Mouse (Mus musculus) retina, postnatal 7 days (tissue): ENCODE data around the gene Trpm6.

Source experiments
- DNase-seq: peaks from one replicate; pipeline ENCODE4 v3.0.0-alpha.2; 2012; ENCODE audit warnings: low read depth, low spot score

Trpm6 gene

DNA sequence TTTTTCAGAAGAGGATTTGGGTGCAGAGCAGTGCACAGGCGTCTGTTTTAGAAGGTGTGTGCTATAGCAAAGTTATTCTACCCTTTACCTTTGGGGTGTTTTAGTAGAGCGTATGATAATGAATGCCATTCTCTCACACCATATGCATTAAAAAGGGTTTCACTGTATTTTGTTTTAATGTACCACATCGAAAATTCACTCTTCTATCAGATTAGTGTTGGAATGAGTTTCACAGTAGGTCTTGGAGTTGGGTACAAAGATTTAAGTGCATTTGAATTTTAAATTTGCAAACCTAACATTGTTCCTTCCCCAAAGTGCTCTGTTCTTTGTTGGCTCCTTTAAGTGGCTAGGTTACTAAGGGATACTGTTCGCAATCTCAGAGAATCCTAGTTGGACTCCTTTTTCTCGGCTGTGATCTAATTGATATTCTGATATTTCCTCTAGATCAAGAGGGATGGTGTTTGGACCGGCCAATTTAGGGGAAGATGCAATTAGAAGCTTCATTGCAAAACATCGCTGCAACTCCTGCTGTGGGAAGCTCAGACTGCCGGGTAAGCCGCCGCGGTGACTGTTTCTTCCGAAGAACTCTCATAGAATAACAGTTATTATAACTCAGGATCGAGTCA, 138.8 kb downstream of the Trpm6 start:
- DNase-seq = no peak

DNA sequence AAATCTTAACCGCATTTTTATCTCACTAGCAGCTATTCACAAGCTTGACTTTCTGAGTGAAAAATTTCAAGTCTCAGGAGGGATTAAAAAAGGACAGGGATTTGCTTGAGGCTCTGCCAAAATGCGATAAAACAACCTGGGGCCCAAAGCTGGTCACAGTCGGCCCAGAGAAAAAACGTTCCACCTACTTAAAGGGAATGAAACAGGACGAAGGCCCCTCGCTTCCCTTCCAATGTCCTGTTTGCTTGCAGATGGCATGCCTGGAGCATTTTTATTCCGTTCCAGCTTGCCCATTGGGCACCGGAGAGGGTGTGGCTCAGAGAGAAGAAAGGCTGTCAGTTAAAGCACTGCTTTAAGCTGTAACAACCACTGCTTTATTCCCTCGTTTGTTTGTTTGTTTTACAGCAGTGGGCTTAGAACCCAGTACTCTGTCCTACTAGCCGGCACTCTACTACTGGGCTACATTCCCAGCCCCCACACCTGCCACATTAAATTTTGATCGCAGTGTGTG, 139.4 kb downstream of the Trpm6 start:
- DNase-seq = no peak

DNA sequence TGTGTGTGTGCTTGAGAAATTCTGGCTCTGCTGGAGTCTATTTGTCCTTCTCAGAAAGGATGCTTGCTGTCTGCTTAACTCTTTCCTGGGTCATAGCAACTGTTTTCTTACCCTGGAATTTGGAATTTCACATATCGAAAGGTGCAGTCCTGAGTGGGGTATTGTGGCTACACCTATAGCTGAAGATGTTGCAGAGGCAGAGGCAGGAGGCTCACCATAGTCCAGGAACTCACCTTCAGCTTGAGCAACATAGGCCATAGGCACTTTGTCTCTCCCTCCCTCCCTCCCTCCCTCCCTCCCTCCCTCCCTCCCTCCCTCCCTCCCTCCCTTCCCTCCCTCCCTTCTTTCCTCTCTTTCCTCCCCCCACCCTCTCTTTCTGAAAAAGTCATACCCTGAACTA, 139.8 kb downstream of the Trpm6 start:
- DNase-seq = no peak

- no peak for DNase-seq
These were observed 140.4 kb downstream of the Trpm6 start for GRCm38 (mm10) chr19:18890216-18890615.

DNA sequence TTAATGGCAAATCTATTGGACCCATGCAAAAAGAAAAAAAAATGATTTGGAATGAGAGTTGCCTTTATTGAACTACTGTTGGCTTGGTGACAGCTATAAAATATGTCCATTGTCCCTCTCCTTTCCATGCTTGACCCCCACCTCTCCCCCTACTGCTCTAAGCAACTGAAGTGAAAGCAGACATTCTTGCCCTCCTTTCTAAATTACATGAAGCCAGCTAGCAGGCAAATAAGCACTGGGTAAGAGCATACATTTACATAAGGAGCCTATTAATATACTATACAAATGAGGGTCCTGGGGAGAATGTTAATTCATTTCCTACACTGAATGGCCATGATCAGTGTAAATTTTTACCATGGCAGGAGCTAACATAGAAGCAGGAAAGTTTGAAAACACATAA, 148.5 kb downstream of the Trpm6 start:
- DNase-seq = no peak

DNA sequence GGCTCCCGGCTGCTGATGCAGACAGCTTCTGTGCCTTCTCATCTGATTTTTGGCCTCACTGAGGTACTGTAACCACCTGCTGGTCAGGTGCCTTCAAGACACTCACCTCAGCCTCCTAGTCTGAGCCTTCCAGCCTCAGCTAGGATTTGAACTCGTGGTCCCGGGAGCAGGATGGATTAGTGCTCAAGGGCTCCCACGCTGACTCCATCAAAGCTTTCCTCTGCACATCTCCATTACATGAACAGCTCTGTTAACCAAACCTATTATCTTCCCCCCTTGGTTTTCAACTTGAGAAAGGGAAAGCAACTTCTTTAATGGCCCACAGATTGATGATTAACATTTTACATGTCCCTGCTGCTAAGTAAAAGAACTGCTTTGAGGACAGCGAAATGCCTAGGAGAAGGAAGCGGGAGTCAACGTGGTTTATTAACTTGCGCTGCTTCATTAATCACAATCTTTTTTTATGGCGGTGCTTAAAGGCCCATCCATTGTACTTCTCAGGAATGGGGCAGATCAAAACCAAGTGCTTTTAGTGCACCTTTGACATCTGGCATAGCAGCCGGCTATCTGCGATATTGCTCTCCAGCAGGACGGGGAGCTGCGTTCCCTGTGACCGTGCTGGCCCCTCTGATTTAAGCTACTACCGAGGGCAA, 152.4 kb downstream of the Trpm6 start:
- no peak for DNase-seq

DNA sequence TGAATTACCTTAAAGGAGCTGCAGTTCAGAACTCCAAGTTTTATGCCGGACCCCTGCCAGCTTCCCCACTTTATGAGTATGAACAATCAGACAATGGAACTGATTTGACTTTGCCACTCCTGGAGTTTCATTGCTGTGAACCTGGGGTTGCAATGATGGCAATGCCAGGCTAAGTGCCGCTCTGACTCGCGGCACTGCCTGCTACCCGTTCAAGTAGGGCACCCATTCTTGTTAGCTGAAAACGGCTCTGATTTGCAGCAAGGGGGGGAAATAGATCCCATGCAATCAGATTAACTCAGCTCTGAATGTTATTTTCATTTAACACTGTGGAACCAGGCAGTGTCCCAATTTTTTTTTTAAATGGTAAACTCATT, 152.9 kb downstream of the Trpm6 start:
- DNase-seq = no peak

DNA sequence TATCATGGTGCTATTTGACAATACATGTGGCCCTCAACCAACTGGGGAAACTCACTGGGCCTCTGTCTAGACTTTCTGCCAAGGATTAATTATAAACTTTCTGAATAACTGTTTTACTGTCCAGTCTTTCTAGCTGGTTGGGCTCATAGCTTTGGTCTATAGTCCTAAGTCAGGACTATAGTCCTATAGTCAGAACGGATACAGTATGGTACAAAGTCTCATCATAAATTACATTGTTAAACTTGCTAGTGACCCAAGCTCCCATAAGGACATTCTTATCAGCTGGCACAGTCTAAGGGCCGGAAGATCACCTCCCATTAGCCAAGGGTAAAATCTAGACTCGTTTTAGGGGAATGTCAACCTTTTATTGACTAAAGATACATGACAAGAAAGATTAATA, 155.7 kb downstream of the Trpm6 start:
- no peak for DNase-seq

- no peak for DNase-seq
These were observed 159.9 kb downstream of the Trpm6 start for GRCm38 (mm10) chr19:18909641-18910040.

DNA sequence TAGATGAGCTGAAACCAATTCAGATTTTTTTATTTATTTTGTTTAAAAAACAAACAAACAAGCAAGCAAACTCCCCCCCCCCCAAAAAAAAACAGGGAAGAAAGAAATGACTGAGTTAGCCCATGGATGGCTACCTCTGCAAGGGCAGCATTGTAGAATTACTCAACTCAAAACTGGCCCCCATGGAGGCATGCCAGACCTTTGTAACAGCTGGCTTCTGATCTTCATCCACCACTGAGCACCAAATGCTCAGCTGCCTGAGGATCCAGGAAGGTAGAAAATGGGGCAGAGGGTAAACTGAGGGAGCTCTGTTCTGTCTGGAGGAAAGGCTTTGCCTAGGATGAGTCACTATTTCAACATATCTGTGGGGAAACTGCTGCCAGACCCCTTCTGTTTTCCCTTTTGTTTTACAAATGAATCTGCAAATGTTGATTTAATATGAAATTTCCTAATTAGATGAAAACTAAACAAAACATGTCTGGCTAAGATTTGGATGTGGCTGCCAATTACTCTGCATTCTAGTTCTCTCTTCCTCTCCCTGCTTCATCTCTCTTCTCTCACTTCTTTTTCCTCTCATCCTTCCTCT, 162.1 kb downstream of the Trpm6 start:
- DNase-seq = no peak

- no peak for DNase-seq
These were observed 191.6 kb downstream of the Trpm6 start for GRCm38 (mm10) chr19:18941391-18941790.
